Mouse (Mus musculus) neural tube, embryonic 11.5 days (tissue): Measurements from ENCODE around the gene Smad9. TPM values are rescaled to one million over a fixed set of nuclear protein-coding genes. Genes with fewer than 3 reads are reported as not detected.
"Not testable (repeated sequence)": the region's sequence is repeated elsewhere in the genome, so short reads cannot be mapped to it uniquely, and the experiment has no call there.

ENCODE experiments used
- ATAC-seq: fragments of 200-750 bp; cut with Nextera tagmentation; 2 replicates; pipeline ENCODE4 v1.8.0; 2017; ENCODE audit warnings: moderate number of reproducible peaks, mild to moderate bottlenecking, moderate TSS enrichment, moderate library complexity; ENCODE audit not compliant: insufficient read depth, low FRiP score, low TSS enrichment
- DNase-seq: peaks from one replicate; pipeline ENCODE4 v3.0.0-alpha.2; 2015; ENCODE audit warnings: low spot score
- H3K27ac ChIP-seq: fragments of 300-500 bp; sonication (generic); 2 replicates; pipeline ENCODE4 v1.5.1; 2014; ENCODE audit warnings: low read depth, mild to moderate bottlenecking, low read length
- H3K27me3 ChIP-seq: fragments of 300-500 bp; sonication (generic); 2 replicates; pipeline ENCODE4 v1.6.1; 2014; ENCODE audit warnings: mild to moderate bottlenecking, low read length, mixed read lengths; ENCODE audit not compliant: control insufficient read depth, insufficient read depth
- H3K36me3 ChIP-seq: fragments of 300-500 bp; sonication (generic); 2 replicates; pipeline ENCODE4 v1.6.1; 2014; ENCODE audit warnings: mild to moderate bottlenecking, low read length, moderate library complexity, mixed read lengths; ENCODE audit not compliant: control insufficient read depth, insufficient read depth
- H3K4me1 ChIP-seq: fragments of 300-500 bp; sonication (generic); 2 replicates; pipeline ENCODE4 v1.6.1; 2014; ENCODE audit warnings: low read length, mixed read lengths; ENCODE audit not compliant: control insufficient read depth, insufficient read depth
- H3K4me2 ChIP-seq: fragments of 300-500 bp; sonication (generic); 2 replicates; pipeline ENCODE4 v1.6.1; 2014; ENCODE audit warnings: low read depth, mild to moderate bottlenecking, moderate library complexity
- H3K4me3 ChIP-seq: fragments of 300-500 bp; sonication (generic); 2 replicates; pipeline ENCODE4 v1.5.1; 2014; ENCODE audit warnings: low read depth, low read length
- H3K9ac ChIP-seq: fragments of 300-500 bp; sonication (generic); 2 replicates; pipeline ENCODE4 v1.6.1; 2014; ENCODE audit warnings: mild to moderate bottlenecking, low read length
- H3K9me3 ChIP-seq: fragments of 300-500 bp; sonication (generic); 2 replicates; pipeline ENCODE4 v1.6.1; 2016; ENCODE audit warnings: low read length; ENCODE audit not compliant: control insufficient read depth
- WGBS: fragments of 180-500 bp; shearing (Covaris S2); extraction: QIAGEN DNeasy Blood & Tissue Kit; methylation state at CpG from one replicate; pipeline ENCODE4 v1.1.7; 2014; 5-methylcytosine and 5-hydroxymethylcytosine counted together
- polyA plus RNA-seq: library from polyadenylated mRNA; unstranded; fragments of >200 nt; fragmentation: Nextera tagmentation; extraction: Ambion mirVana; gene quantifications from 2 replicates; pipeline ENCODE4 v1.2.1, GENCODE M21; 2014

Gene Smad9
- polyA plus RNA-seq, 1 experiment from 2014 or later: 0.57 TPM

- H3K4me2 ChIP-seq, DNase-seq, H3K36me3 ChIP-seq, H3K4me3 ChIP-seq, H3K27me3 ChIP-seq, H3K9me3 ChIP-seq, H3K9ac ChIP-seq, H3K4me1 ChIP-seq, ATAC-seq, H3K27ac ChIP-seq: not testable (repeated sequence)
- WGBS: 90% methylated on average over 6 of the region's 6 CpGs
Observed at GRCm38 (mm10) chr3:54765521-54765920, 10.1 kb downstream of the Smad9 start.

- no peak overlapping the region for H3K4me3 ChIP-seq
- no peaks in the 10 kb centered on the region for H3K4me1 ChIP-seq
- H3K27ac ChIP-seq: no peak overlapping the region
- ATAC-seq: no peak
- WGBS: 85% methylated on average over 14 of the region's 14 CpGs
- H3K9me3 ChIP-seq: no peaks in the 10 kb centered on the region
- no peaks in the 10 kb centered on the region for H3K27me3 ChIP-seq
- no peaks in the 10 kb centered on the region for H3K36me3 ChIP-seq
- H3K4me2 ChIP-seq: no peak overlapping the region
- no peak overlapping the region for H3K9ac ChIP-seq
- no peak for DNase-seq
Observed at GRCm38 (mm10) chr3:54766034-54766433, 10.7 kb downstream of the Smad9 start.

- ATAC-seq: no peak
- Histone ChIP-seq H3K4me1 (no peaks in the 10 kb centered on the region), H3K27ac (no peak overlapping the region), H3K36me3 (no peaks in the 10 kb centered on the region), H3K9me3 (no peaks in the 10 kb centered on the region), H3K9ac (no peak overlapping the region), H3K27me3 (no peaks in the 10 kb centered on the region), H3K4me3 (no peak overlapping the region), H3K4me2 (no peak overlapping the region)
- DNase-seq: no peak
- WGBS: 88% methylated on average over 5 of the region's 5 CpGs
Observed at GRCm38 (mm10) chr3:54766811-54767210, 11.4 kb downstream of the Smad9 start.

GRCm38 (mm10) chr3:54768592-54768991 lies 13.2 kb downstream of the Smad9 start:
- H3K27ac ChIP-seq: no peak overlapping the region
- DNase-seq (no peak), ATAC-seq (no peak)
- H3K9me3 ChIP-seq: no peaks in the 10 kb centered on the region; the same call in 1 of the 2 replicates
- H3K4me3 ChIP-seq: no peak overlapping the region
- H3K4me2 ChIP-seq: no peak overlapping the region
- no peaks in the 10 kb centered on the region for H3K27me3 ChIP-seq
- no peaks in the 10 kb centered on the region for H3K4me1 ChIP-seq
- 95% methylated on average over 8 of the region's 8 CpGs for WGBS
- H3K36me3 ChIP-seq: no peaks in the 10 kb centered on the region
- no peak overlapping the region for H3K9ac ChIP-seq

- 84% methylated on average over 17 of the region's 17 CpGs for WGBS
- H3K9me3 ChIP-seq: no peaks in the 10 kb centered on the region; the same call in 1 of the 2 replicates
- ATAC-seq (no peak), DNase-seq (no peak)
- no peaks in the 10 kb centered on the region for H3K4me1 ChIP-seq
- no peaks in the 10 kb centered on the region for H3K36me3 ChIP-seq
- no peak overlapping the region for H3K27ac ChIP-seq
- H3K27me3 ChIP-seq: no peaks in the 10 kb centered on the region
- H3K4me3 ChIP-seq: no peak overlapping the region
- no peak overlapping the region for H3K9ac ChIP-seq
- no peak overlapping the region for H3K4me2 ChIP-seq
Observed at GRCm38 (mm10) chr3:54769349-54770275, 14.2 kb downstream of the Smad9 start.

GRCm38 (mm10) chr3:54773613-54774012 lies 18.2 kb downstream of the Smad9 start:
- 79% methylated on average over 6 of the region's 6 CpGs for WGBS
- Histone ChIP-seq H3K9me3 (no peaks in the 10 kb centered on the region; the same call in 1 of the 2 replicates), H3K9ac (no peak overlapping the region), H3K36me3 (no peaks in the 10 kb centered on the region), H3K4me1 (no peaks in the 10 kb centered on the region), H3K27ac (no peak overlapping the region), H3K4me3 (no peak overlapping the region), H3K4me2 (no peak overlapping the region), H3K27me3 (no peaks in the 10 kb centered on the region)
- DNase-seq (no peak), ATAC-seq (no peak)

- H3K4me3 ChIP-seq: no peak overlapping the region
- no peaks in the 10 kb centered on the region; the same call in 1 of the 2 replicates for H3K9me3 ChIP-seq
- no peak for ATAC-seq
- no peak for DNase-seq
- H3K4me2 ChIP-seq: no peak overlapping the region
- H3K4me1 ChIP-seq: no peaks in the 10 kb centered on the region
- H3K27me3 ChIP-seq: no peaks in the 10 kb centered on the region
- H3K27ac ChIP-seq: no peak overlapping the region
- no peaks in the 10 kb centered on the region for H3K36me3 ChIP-seq
- 72% methylated on average over 7 of the region's 7 CpGs for WGBS
- no peak overlapping the region for H3K9ac ChIP-seq
Observed at GRCm38 (mm10) chr3:54775989-54776631, 20.7 kb downstream of the Smad9 start.

GRCm38 (mm10) chr3:54790601-54791000 lies 35.2 kb downstream of the Smad9 start:
- DNase-seq (no peak), ATAC-seq (no peak)
- Histone ChIP-seq H3K9ac (no peak overlapping the region), H3K27ac (no peak overlapping the region), H3K4me2 (no peak overlapping the region), H3K4me3 (no peak overlapping the region), H3K9me3 (no peaks in the 10 kb centered on the region), H3K36me3 (no peaks in the 10 kb centered on the region), H3K27me3 (no peaks in the 10 kb centered on the region), H3K4me1 (no peaks in the 10 kb centered on the region)
- WGBS: 50% methylated on average over 2 of the region's 2 CpGs
